Mouse (Mus musculus): ENCODE measurements around the gene Grin3b. TPM values are rescaled to one million over a fixed set of nuclear protein-coding genes. Genes with fewer than 3 reads are reported as not detected.

Grin3b gene
- polyA plus RNA-seq, 1 experiment from 2014 or later: 0.43 TPM

GRCm38 (mm10) chr10:80020603-80021319, 50.2 kb downstream of the Grin3b start:
- no peaks in the 10 kb centered on the region for H3K9me3 ChIP-seq (ENCODE audit: control insufficient read depth, low read length)
- H3K4me1 ChIP-seq (ENCODE audit: control insufficient read depth, insufficient read depth, low read length): no peaks in the 10 kb centered on the region
- H3K9ac ChIP-seq (replicated peaks; ENCODE audit: low read depth, low read length): no peak overlapping the region
- H3K27ac ChIP-seq (ENCODE audit: low read depth, low read length): no peak overlapping the region
- no peaks in the 10 kb centered on the region for H3K36me3 ChIP-seq (ENCODE audit: control insufficient read depth, insufficient read depth, low read length)
- H3K4me3 ChIP-seq (ENCODE audit: low read depth, low read length): no peak overlapping the region
- H3K27me3 ChIP-seq (ENCODE audit: control insufficient read depth, insufficient read depth, low read length): peaks cover 15% of the 10 kb centered on the region
- 86% methylated on average over 18 of the region's 18 CpGs for WGBS
- H3K4me2 ChIP-seq (ENCODE audit: low read depth, low read length): no peak overlapping the region
- no peak for ATAC-seq (ENCODE audit: low read depth)

GRCm38 (mm10) chr10:80021320-80021641, 50.8 kb downstream of the Grin3b start:
- H3K9me3 ChIP-seq (ENCODE audit: control insufficient read depth, low read length): no peaks in the 10 kb centered on the region
- H3K4me1 ChIP-seq (ENCODE audit: control insufficient read depth, insufficient read depth, low read length): no peaks in the 10 kb centered on the region
- peaks cover 13% of the 10 kb centered on the region for H3K27me3 ChIP-seq (ENCODE audit: control insufficient read depth, insufficient read depth, low read length)
- no peak for ATAC-seq (ENCODE audit: low read depth)
- no peaks in the 10 kb centered on the region for H3K36me3 ChIP-seq (ENCODE audit: control insufficient read depth, insufficient read depth, low read length)
- no peak overlapping the region for H3K9ac ChIP-seq (replicated peaks; ENCODE audit: low read depth, low read length)
- no peak overlapping the region for H3K4me2 ChIP-seq (ENCODE audit: low read depth, low read length)
- no peak overlapping the region for H3K4me3 ChIP-seq (ENCODE audit: low read depth, low read length)
- WGBS: 93% methylated on average over 13 of the region's 13 CpGs
- H3K27ac ChIP-seq (ENCODE audit: low read depth, low read length): no peak overlapping the region

DNA sequence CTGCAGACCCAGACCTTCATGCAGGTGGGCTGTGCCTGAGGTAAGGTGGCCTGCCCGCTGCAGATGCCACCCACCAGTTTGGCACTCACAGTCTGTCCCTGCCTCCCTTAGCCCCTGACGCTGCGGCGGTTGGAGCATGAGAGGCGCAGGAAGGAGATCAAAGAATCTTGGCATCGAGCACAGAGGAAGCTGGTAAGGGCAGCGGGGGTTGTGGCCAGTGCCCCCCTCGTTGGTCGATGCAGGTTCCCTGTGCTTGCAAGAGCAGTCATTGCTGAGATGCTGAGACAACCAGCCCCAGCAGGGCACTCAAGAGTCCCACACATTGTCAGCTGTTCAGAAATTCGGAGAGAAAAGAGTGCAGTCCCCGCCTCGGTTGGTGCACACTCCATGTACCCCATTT, 51.6 kb downstream of the Grin3b start:
- WGBS: 89% methylated on average over 12 of the region's 12 CpGs
- ATAC-seq (ENCODE audit: low read depth): no peak
- Histone ChIP-seq H3K9me3 (ENCODE audit: control insufficient read depth, low read length) (no peaks in the 10 kb centered on the region), H3K27me3 (ENCODE audit: control insufficient read depth, insufficient read depth, low read length) (peaks cover 13% of the 10 kb centered on the region), H3K4me3 (ENCODE audit: low read depth, low read length) (no peak overlapping the region), H3K36me3 (ENCODE audit: control insufficient read depth, insufficient read depth, low read length) (no peaks in the 10 kb centered on the region), H3K4me2 (ENCODE audit: low read depth, low read length) (no peak overlapping the region), H3K4me1 (ENCODE audit: control insufficient read depth, insufficient read depth, low read length) (no peaks in the 10 kb centered on the region), H3K9ac (replicated peaks; ENCODE audit: low read depth, low read length) (no peak overlapping the region), H3K27ac (ENCODE audit: low read depth, low read length) (no peak overlapping the region)

GRCm38 (mm10) chr10:80022806-80023205, 52.3 kb downstream of the Grin3b start:
- ATAC-seq (ENCODE audit: low read depth): no peak
- H3K4me1 ChIP-seq (ENCODE audit: control insufficient read depth, insufficient read depth, low read length): no peaks in the 10 kb centered on the region
- H3K9ac ChIP-seq (replicated peaks; ENCODE audit: low read depth, low read length): no peak overlapping the region
- H3K9me3 ChIP-seq (ENCODE audit: control insufficient read depth, low read length): no peaks in the 10 kb centered on the region
- H3K4me2 ChIP-seq (ENCODE audit: low read depth, low read length): no peak overlapping the region
- no peak overlapping the region for H3K4me3 ChIP-seq (ENCODE audit: low read depth, low read length)
- 95% methylated on average over 8 of the region's 8 CpGs for WGBS
- peaks cover 13% of the 10 kb centered on the region for H3K27me3 ChIP-seq (ENCODE audit: control insufficient read depth, insufficient read depth, low read length)
- H3K36me3 ChIP-seq (ENCODE audit: control insufficient read depth, insufficient read depth, low read length): no peaks in the 10 kb centered on the region
- H3K27ac ChIP-seq (ENCODE audit: low read depth, low read length): no peak overlapping the region

DNA sequence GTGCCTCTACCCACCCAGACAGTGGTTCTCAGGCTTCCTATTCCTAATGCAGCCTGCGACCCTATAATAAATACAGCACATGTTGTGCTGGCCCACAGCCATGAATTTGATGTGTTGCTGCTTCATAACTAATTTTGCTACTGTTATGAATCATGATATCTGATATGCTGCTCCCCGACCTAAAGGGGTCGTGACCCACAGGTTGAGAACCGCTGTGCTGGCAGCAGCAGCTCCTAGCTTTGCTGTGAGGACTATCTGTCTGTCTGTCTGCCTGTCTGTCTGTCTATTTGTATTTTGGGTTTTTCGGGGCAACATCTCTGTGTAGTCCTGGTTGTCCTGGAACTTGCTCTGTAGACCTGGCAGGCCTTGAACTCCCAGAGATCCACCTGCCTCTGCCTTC, 53.2 kb downstream of the Grin3b start:
- H3K9me3 ChIP-seq (ENCODE audit: control insufficient read depth, low read length): no peaks in the 10 kb centered on the region
- H3K27me3 ChIP-seq (ENCODE audit: control insufficient read depth, insufficient read depth, low read length): peaks cover 13% of the 10 kb centered on the region
- no peak overlapping the region for H3K27ac ChIP-seq (ENCODE audit: low read depth, low read length)
- 90% methylated on average over 5 of the region's 5 CpGs for WGBS
- H3K4me2 ChIP-seq (ENCODE audit: low read depth, low read length): no peak overlapping the region
- no peaks in the 10 kb centered on the region for H3K36me3 ChIP-seq (ENCODE audit: control insufficient read depth, insufficient read depth, low read length)
- H3K4me1 ChIP-seq (ENCODE audit: control insufficient read depth, insufficient read depth, low read length): no peaks in the 10 kb centered on the region
- H3K9ac ChIP-seq (replicated peaks; ENCODE audit: low read depth, low read length): no peak overlapping the region
- no peak overlapping the region for H3K4me3 ChIP-seq (ENCODE audit: low read depth, low read length)
- no peak for ATAC-seq (ENCODE audit: low read depth)

GRCm38 (mm10) chr10:80024229-80025043, 53.9 kb downstream of the Grin3b start:
- H3K9ac ChIP-seq (replicated peaks; ENCODE audit: low read depth, low read length): no peak overlapping the region
- no peak for ATAC-seq (ENCODE audit: low read depth)
- H3K4me1 ChIP-seq (ENCODE audit: control insufficient read depth, insufficient read depth, low read length): no peaks in the 10 kb centered on the region
- no peak overlapping the region for H3K27ac ChIP-seq (ENCODE audit: low read depth, low read length)
- H3K4me3 ChIP-seq (ENCODE audit: low read depth, low read length): no peak overlapping the region
- WGBS: 79% methylated on average over 15 of the region's 15 CpGs
- H3K9me3 ChIP-seq (ENCODE audit: control insufficient read depth, low read length): no peaks in the 10 kb centered on the region
- H3K4me2 ChIP-seq (ENCODE audit: low read depth, low read length): no peak overlapping the region
- peaks cover 9% of the 10 kb centered on the region; the same call in 1 of the 2 replicates for H3K27me3 ChIP-seq (ENCODE audit: control insufficient read depth, insufficient read depth, low read length)
- no peaks in the 10 kb centered on the region for H3K36me3 ChIP-seq (ENCODE audit: control insufficient read depth, insufficient read depth, low read length)

- WGBS: 51% methylated on average over 4 of the region's 4 CpGs
- H3K27ac ChIP-seq (ENCODE audit: low read depth, low read length): no peak overlapping the region
- no peak for ATAC-seq (ENCODE audit: low read depth)
These were observed 54.5 kb downstream of the Grin3b start for GRCm38 (mm10) chr10:80025044-80025347.

DNA sequence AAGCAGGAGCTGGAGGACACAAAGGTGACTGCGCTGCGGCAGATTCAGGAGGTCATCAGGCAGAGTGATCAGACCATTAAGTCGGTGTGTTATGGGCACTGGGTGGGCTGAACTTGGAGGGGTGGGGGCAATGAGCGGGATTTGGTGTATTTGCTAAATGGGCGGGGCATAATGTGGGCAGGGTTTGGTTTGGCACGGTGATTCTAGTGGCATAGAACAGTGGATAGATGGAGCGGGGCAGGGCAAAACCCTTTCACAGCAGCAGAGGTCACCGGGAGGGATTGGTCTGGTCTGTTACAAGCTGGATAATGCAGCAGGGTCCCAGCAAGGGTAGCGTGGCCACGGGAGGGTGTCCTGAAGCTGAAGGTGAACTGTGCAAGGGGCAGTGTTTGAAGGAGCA, 54.9 kb downstream of the Grin3b start:
- Histone ChIP-seq H3K27me3 (ENCODE audit: control insufficient read depth, insufficient read depth, low read length) (0 out of 2 replicates have a peak, but pooled peaks cover 2% of the 10 kb centered on the region), H3K4me1 (ENCODE audit: control insufficient read depth, insufficient read depth, low read length) (no peaks in the 10 kb centered on the region), H3K4me2 (ENCODE audit: low read depth, low read length) (no peak overlapping the region), H3K36me3 (ENCODE audit: control insufficient read depth, insufficient read depth, low read length) (no peaks in the 10 kb centered on the region), H3K4me3 (ENCODE audit: low read depth, low read length) (no peak overlapping the region), H3K9ac (replicated peaks; ENCODE audit: low read depth, low read length) (no peak overlapping the region), H3K27ac (ENCODE audit: low read depth, low read length) (no peak overlapping the region), H3K9me3 (ENCODE audit: control insufficient read depth, low read length) (no peaks in the 10 kb centered on the region)
- ATAC-seq (ENCODE audit: low read depth): no peak
- 78% methylated on average over 10 of the region's 10 CpGs for WGBS

More at GRCm38 (mm10) chr10:80025044-80025347, 54.5 kb downstream of the Grin3b start:
- H3K4me3 ChIP-seq (ENCODE audit: low read depth, low read length): no peak overlapping the region
- H3K4me2 ChIP-seq (ENCODE audit: low read depth, low read length): no peak overlapping the region
- no peaks in the 10 kb centered on the region for H3K9me3 ChIP-seq (ENCODE audit: control insufficient read depth, low read length)
- H3K4me1 ChIP-seq (ENCODE audit: control insufficient read depth, insufficient read depth, low read length): no peaks in the 10 kb centered on the region
- H3K36me3 ChIP-seq (ENCODE audit: control insufficient read depth, insufficient read depth, low read length): no peaks in the 10 kb centered on the region
- H3K9ac ChIP-seq (replicated peaks; ENCODE audit: low read depth, low read length): no peak overlapping the region
- 0 out of 2 replicates have a peak, but pooled peaks cover 5% of the 10 kb centered on the region for H3K27me3 ChIP-seq (ENCODE audit: control insufficient read depth, insufficient read depth, low read length)

GRCm38 (mm10) chr10:80025889-80026288, 55.4 kb downstream of the Grin3b start:
- Histone ChIP-seq H3K9ac (replicated peaks; ENCODE audit: low read depth, low read length) (no peak overlapping the region), H3K4me3 (ENCODE audit: low read depth, low read length) (no peak overlapping the region), H3K4me2 (ENCODE audit: low read depth, low read length) (no peak overlapping the region), H3K27me3 (ENCODE audit: control insufficient read depth, insufficient read depth, low read length) (no peaks in the 10 kb centered on the region), H3K36me3 (ENCODE audit: control insufficient read depth, insufficient read depth, low read length) (no peaks in the 10 kb centered on the region), H3K4me1 (ENCODE audit: control insufficient read depth, insufficient read depth, low read length) (no peaks in the 10 kb centered on the region), H3K27ac (ENCODE audit: low read depth, low read length) (no peak overlapping the region), H3K9me3 (ENCODE audit: control insufficient read depth, low read length) (no peaks in the 10 kb centered on the region)
- WGBS: 56% methylated on average over 12 of the region's 12 CpGs
- ATAC-seq (ENCODE audit: low read depth): no peak
